Mouse (Mus musculus) bone marrow macrophage, adult 2 months (primary cell): ENCODE data around the gene 4930404N11Rik.

Experiments used
- CTCF ChIP-seq: IDR thresholded peaks from 2 replicates; pipeline ENCODE4 v1.5.1; 2012; ENCODE audit warnings: low read depth, mild to moderate bottlenecking, low read length, moderate library complexity
- POLR2A ChIP-seq: IDR thresholded peaks from 2 replicates; pipeline ENCODE4 v1.6.1; 2012; ENCODE audit warnings: mild to moderate bottlenecking, low read depth, low read length, borderline replicate concordance

- no peak for TF ChIP-seq CTCF
- no peak for TF ChIP-seq POLR2A
These were observed 38.5 kb upstream of the 4930404N11Rik start for GRCm38 (mm10) chr10:81404082-81404481.
